Mouse (Mus musculus): ENCODE results near the gene Gpr132.

- no peak for TF ChIP-seq CTCF (conservative IDR thresholded peaks at IDR 0.05; ENCODE audit: low read length)
- no peak for TF ChIP-seq POU5F1 (IDR thresholded peaks at IDR 0.05; ENCODE audit: borderline replicate concordance, low read length)
Observed at GRCm38 (mm10) chr12:112894969-112895368, 26.9 kb upstream of the Gpr132 start.

Measured in E14TG2a.4 (cell line).